Mouse (Mus musculus) MEL (cell line): ENCODE data around the gene Paqr9. TPM values are rescaled to one million over a fixed set of nuclear protein-coding genes. Genes with fewer than 3 reads are reported as not detected.
"Not testable (repeated sequence)": the region's sequence is repeated elsewhere in the genome, so short reads cannot be mapped to it uniquely, and the experiment has no call there.

Source experiments
- DNase-seq: peaks from one replicate; pipeline ENCODE4 v3.0.0; 2011; ENCODE audit warnings: low read depth, low spot score
- H3K27ac ChIP-seq: 2 replicates; pipeline ENCODE4 v1.5.1; 2012; ENCODE audit warnings: low read depth, mild to moderate bottlenecking, control low read depth, low read length, moderate library complexity; ENCODE audit not compliant: control insufficient read depth
- H3K27me3 ChIP-seq, 2 experiments: fragments of 150-350 bp in 1 of 2; sonication (generic) in 1 of 2; 2 replicates each; pipeline ENCODE4 v1.6.1; 2012; ENCODE audit warnings: low read length in 2 of 2, mild to moderate bottlenecking in 2 of 2, improper control_type of control experiment in 1 of 2, moderate library complexity in 1 of 2; ENCODE audit not compliant: insufficient read depth in 2 of 2, control insufficient read depth in 1 of 2
- H3K36me3 ChIP-seq, 2 experiments: 2 replicates each; pipeline ENCODE4 v1.6.1; 2012 to 2014; ENCODE audit warnings: low read length in 2 of 2, improper control_type of control experiment in 1 of 2, inconsistent platforms in 1 of 2, mild to moderate bottlenecking in 1 of 2; ENCODE audit not compliant: insufficient read depth in 2 of 2, control insufficient read depth in 1 of 2
- H3K4me1 ChIP-seq, 2 experiments: fragments of 150-350 bp in 1 of 2; sonication (generic) in 1 of 2; 2 replicates each; pipeline ENCODE4 v1.6.1; 2012; ENCODE audit warnings: low read length in 2 of 2, improper control_type of control experiment in 1 of 2, mild to moderate bottlenecking in 1 of 2; ENCODE audit not compliant: insufficient read depth in 2 of 2, control insufficient read depth in 1 of 2
- H3K4me3 ChIP-seq, 2 experiments: fragments of 150-350 bp in 1 of 2; sonication (generic) in 1 of 2; 2 replicates each; pipeline ENCODE4 v1.5.1; 2012; ENCODE audit warnings: low read depth in 2 of 2, low read length in 2 of 2, mild to moderate bottlenecking in 2 of 2, moderate library complexity in 2 of 2, control low read depth in 1 of 2, improper control_type of control experiment in 1 of 2; ENCODE audit not compliant: control insufficient read depth in 1 of 2, insufficient read depth in 1 of 2
- H3K79me2 ChIP-seq: 2 replicates; pipeline ENCODE4 v1.6.1; 2012; ENCODE audit warnings: mild to moderate bottlenecking, low read length, moderate library complexity; ENCODE audit not compliant: control insufficient read depth, poor library complexity, insufficient read depth
- H3K9ac ChIP-seq: 2 replicates; pipeline ENCODE4 v1.6.1; 2012; ENCODE audit warnings: low read depth, mild to moderate bottlenecking, control low read depth, low read length, moderate library complexity; ENCODE audit not compliant: control insufficient read depth, poor library complexity, severe bottlenecking
- H3K9me3 ChIP-seq: fragments of 150-350 bp; sonication (generic); replicated peaks from 2 replicates; pipeline ENCODE4 v1.6.1; 2012; ENCODE audit warnings: mild to moderate bottlenecking, low read length, improper control_type of control experiment, moderate library complexity; ENCODE audit not compliant: insufficient read depth
- BHLHE40 ChIP-seq: IDR thresholded peaks from 2 replicates; pipeline ENCODE4 v1.6.1; 2012; ENCODE audit warnings: low read depth, mild to moderate bottlenecking, inconsistent platforms, low read length, improper control_type of control experiment, borderline replicate concordance
- CTCF ChIP-seq, 3 experiments: IDR thresholded peaks in 2 of 3; conservative IDR thresholded peaks in 1 of 3; 2 replicates each; pipeline ENCODE4 v1.5.1; 2011 to 2012; ENCODE audit warnings: low read length in 3 of 3, low read depth in 2 of 3, mild to moderate bottlenecking in 2 of 3, improper control_type of control experiment in 1 of 3, inconsistent platforms in 1 of 3, mixed read lengths in 1 of 3, moderate library complexity in 1 of 3; ENCODE audit not compliant: control insufficient read depth in 1 of 3, insufficient read depth in 1 of 3, poor library complexity in 1 of 3, severe bottlenecking in 1 of 3
- ELF1 ChIP-seq: IDR thresholded peaks from 2 replicates; pipeline ENCODE4 v1.6.1; 2014; ENCODE audit warnings: low read depth, mild to moderate bottlenecking, inconsistent platforms, low read length, improper control_type of control experiment, moderate library complexity
- EP300 ChIP-seq, 2 experiments: IDR thresholded peaks; 2 replicates each; pipeline ENCODE4 v1.6.1; 2011; ENCODE audit warnings: improper control_type of control experiment in 2 of 2, low read length in 2 of 2, low read depth in 1 of 2, mild to moderate bottlenecking in 1 of 2
- ETS1 ChIP-seq: IDR thresholded peaks from 2 replicates; pipeline ENCODE4 v1.6.1; 2012; ENCODE audit warnings: low read depth, mild to moderate bottlenecking, inconsistent platforms, low read length, improper control_type of control experiment, moderate library complexity
- GATA1 ChIP-seq: IDR thresholded peaks from 2 replicates; pipeline ENCODE4 v1.6.1; 2011; ENCODE audit warnings: low read depth, low read length, improper control_type of control experiment
- HCFC1 ChIP-seq: IDR thresholded peaks from 2 replicates; pipeline ENCODE4 v1.6.1; 2012; ENCODE audit warnings: low read depth, mild to moderate bottlenecking, inconsistent platforms, low read length, improper control_type of control experiment, moderate library complexity
- JUND ChIP-seq: IDR thresholded peaks from 2 replicates; pipeline ENCODE4 v1.6.1; 2011; ENCODE audit warnings: low read depth, mild to moderate bottlenecking, improper control_type of control experiment, low read length
- KAT2A ChIP-seq: conservative IDR thresholded peaks from 2 replicates; pipeline ENCODE4 v1.6.1; 2012; ENCODE audit warnings: low read depth, low read length, improper control_type of control experiment, inconsistent platforms
- MAX ChIP-seq: IDR thresholded peaks from 2 replicates; pipeline ENCODE4 v1.6.1; 2011; ENCODE audit warnings: low read length, improper control_type of control experiment
- MAZ ChIP-seq: IDR thresholded peaks from 2 replicates; pipeline ENCODE4 v1.6.1; 2012; ENCODE audit warnings: low read depth, mild to moderate bottlenecking, inconsistent platforms, low read length, improper control_type of control experiment
- MYB ChIP-seq: IDR thresholded peaks from 2 replicates; pipeline ENCODE4 v1.6.1; 2011; ENCODE audit warnings: mild to moderate bottlenecking, low read depth, low read length, improper control_type of control experiment
- MYC ChIP-seq: IDR thresholded peaks from 2 replicates; pipeline ENCODE4 v1.6.1; 2011; ENCODE audit warnings: low read depth, mild to moderate bottlenecking, low read length, improper control_type of control experiment, moderate library complexity
- NELFE ChIP-seq: IDR thresholded peaks from 2 replicates; pipeline ENCODE4 v1.6.1; 2011; ENCODE audit warnings: low read depth, low read length, improper control_type of control experiment
- NRF1 ChIP-seq: IDR thresholded peaks from 2 replicates; pipeline ENCODE4 v1.6.1; 2014; ENCODE audit warnings: low read depth, mild to moderate bottlenecking, inconsistent platforms, low read length, improper control_type of control experiment, moderate library complexity; ENCODE audit not compliant: poor library complexity, insufficient read depth, severe bottlenecking
- POLR2AphosphoS2 ChIP-seq: IDR thresholded peaks from 2 replicates; pipeline ENCODE4 v1.6.1; 2011; ENCODE audit warnings: low read length, improper control_type of control experiment
- RAD21 ChIP-seq: IDR thresholded peaks from 2 replicates; pipeline ENCODE4 v1.6.1; 2011; ENCODE audit warnings: mild to moderate bottlenecking, low read depth, low read length, improper control_type of control experiment
- SMC3 ChIP-seq: IDR thresholded peaks from 2 replicates; pipeline ENCODE4 v1.6.1; 2011; ENCODE audit warnings: low read depth, low read length, improper control_type of control experiment
- USF1 ChIP-seq: IDR thresholded peaks from 2 replicates; pipeline ENCODE4 v1.6.1; 2014; ENCODE audit warnings: low read depth, mild to moderate bottlenecking, inconsistent platforms, low read length, improper control_type of control experiment, moderate library complexity
- USF2 ChIP-seq, 2 experiments: IDR thresholded peaks; 2 replicates each; pipeline ENCODE4 v1.6.1; 2011 to 2012; ENCODE audit warnings: improper control_type of control experiment in 2 of 2, low read length in 2 of 2, borderline replicate concordance in 1 of 2, inconsistent platforms in 1 of 2, low read depth in 1 of 2, mild to moderate bottlenecking in 1 of 2; ENCODE audit not compliant: insufficient read depth in 1 of 2
- ZNF384 ChIP-seq: IDR thresholded peaks from 2 replicates; pipeline ENCODE4 v1.6.1; 2012; ENCODE audit warnings: low read depth, mild to moderate bottlenecking, inconsistent platforms, low read length, improper control_type of control experiment
- polyA plus RNA-seq, 2 experiments: library from polyadenylated mRNA; stranded (reverse) in 1 of 2; unstranded in 1 of 2; fragments of >175 nt in 1 of 2; fragments of >200 nt in 1 of 2; gene quantifications; 2 replicates each; pipeline versions ENCODE4 v1.2.1 to v1.2.4; 2012; ENCODE audit warnings: low replicate concordance in 2 of 2, low read depth in 1 of 2; ENCODE audit not compliant: insufficient read length in 2 of 2, insufficient read depth in 1 of 2, missing spikeins in 1 of 2
- total RNA-seq: library from RNA; depleted of rRNA; stranded (reverse); fragments of 300-350 nt; gene quantifications from 2 replicates; pipeline ENCODE4 v1.2.3, GENCODE M21; 2012

Gene Paqr9
- total and polyA plus RNA-seq, 3 experiments: 18.0 to 46.0 (median 24.8) TPM

DNA sequence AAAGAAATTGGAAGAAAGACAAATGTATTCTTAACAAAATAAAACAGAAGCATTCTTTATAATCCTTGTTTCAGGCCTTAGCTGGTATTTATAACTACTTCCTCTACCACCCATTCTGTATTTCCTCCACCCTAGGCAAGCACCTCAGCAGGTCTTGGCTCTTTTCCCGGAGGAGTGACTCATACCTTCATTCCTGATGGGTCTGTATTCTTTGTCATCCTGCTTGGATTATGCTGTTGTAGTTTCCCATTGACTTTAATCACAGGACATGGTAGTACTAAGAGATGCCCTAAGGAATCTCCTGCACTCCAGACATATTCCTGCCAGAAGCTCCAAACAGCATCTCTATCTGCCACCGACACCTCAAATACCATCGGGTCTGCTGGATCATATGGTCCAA lies 45.1 kb upstream of the Paqr9 start:
- not testable (repeated sequence) for H3K4me3 ChIP-seq, H3K9ac ChIP-seq, H3K27me3 ChIP-seq, H3K27ac ChIP-seq, H3K9me3 ChIP-seq
- Histone ChIP-seq H3K36me3 (peaks cover 0 to 25% of the 10 kb centered on the region in 2 experiments; a peak in 2 of 4 replicates), H3K4me1 (peaks cover 2 to 18% of the 10 kb centered on the region in 2 experiments), H3K79me2 (peaks cover 30% of the 10 kb centered on the region)
- DNase-seq: peak; percentile 83
- TF ChIP-seq ETS1 (0 out of 2 replicates have a peak, but pooled peaks have one; percentile 7), JUND (peak; percentile 69; the same call in 1 of the 2 replicates), EP300 (IDR thresholded peaks at IDR 0.05; ENCODE audit: low read depth in 1 of 2, low read length in 2 of 2) (peak in 1 of 2 experiments; percentile 52; a peak in 1 of 4 replicates)

DNA sequence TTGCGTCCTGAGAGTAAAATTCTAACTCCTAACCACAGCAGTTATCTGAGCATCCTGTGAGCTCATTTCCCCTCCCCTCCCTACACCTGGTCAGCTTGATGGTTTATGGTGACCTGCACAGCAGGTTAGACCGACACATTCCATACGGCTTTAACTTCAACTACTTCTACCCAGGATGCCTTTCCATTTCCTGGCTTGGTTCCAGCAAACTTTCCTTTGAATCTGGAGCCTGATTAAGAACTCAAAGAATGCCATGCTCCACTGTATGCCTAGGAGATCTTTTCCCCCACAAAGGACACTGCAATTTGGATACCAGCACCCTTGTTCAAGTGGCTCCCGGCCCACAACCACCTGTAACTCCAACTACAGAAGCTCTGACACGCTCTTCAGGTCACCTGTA lies 38.9 kb upstream of the Paqr9 start:
- Histone ChIP-seq H3K79me2 (no peaks in the 10 kb centered on the region), H3K36me3 (no peaks in the 10 kb centered on the region), H3K4me3 (no peak overlapping the region), H3K9ac (no peak overlapping the region), H3K27me3 (no peaks in the 10 kb centered on the region), H3K9me3 (no peaks in the 10 kb centered on the region), H3K4me1 (no peaks in the 10 kb centered on the region; a peak in 1 of 4 replicates), H3K27ac (no peak overlapping the region)
- no peak for DNase-seq
- no peak for TF ChIP-seq SMC3
- no peak for TF ChIP-seq USF2 (IDR thresholded peaks at IDR 0.05; ENCODE audit: borderline replicate concordance in 1 of 2, insufficient read depth in 1 of 2, low read depth in 1 of 2, low read length in 2 of 2)
- no peak for TF ChIP-seq BHLHE40
- no peak for TF ChIP-seq NELFE
- no peak for TF ChIP-seq EP300 (IDR thresholded peaks at IDR 0.05; ENCODE audit: low read depth in 1 of 2, low read length in 2 of 2)
- TF ChIP-seq RAD21: no peak
- TF ChIP-seq CTCF (IDR thresholded peaks at IDR 0.05 in 2 of 3, conservative IDR thresholded peaks at IDR 0.05 in 1 of 3; ENCODE audit: control insufficient read depth in 1 of 3, insufficient read depth in 1 of 3, low read depth in 2 of 3, low read length in 3 of 3, poor library complexity in 1 of 3, severe bottlenecking in 1 of 3): no peak
- TF ChIP-seq GATA1: no peak
- no peak for TF ChIP-seq MAZ
- no peak for TF ChIP-seq USF1
- TF ChIP-seq ZNF384: no peak
- TF ChIP-seq POLR2AphosphoS2: no peak
- TF ChIP-seq KAT2A: no peak
- TF ChIP-seq MYC: no peak
- no peak for TF ChIP-seq HCFC1
- no peak for TF ChIP-seq MYB
- TF ChIP-seq ELF1: no peak
- no peak for TF ChIP-seq NRF1
- TF ChIP-seq MAX: no peak
- TF ChIP-seq JUND: no peak
